ENCODE assay signal across 25 mouse cellular contexts in the genomic region with DNA sequence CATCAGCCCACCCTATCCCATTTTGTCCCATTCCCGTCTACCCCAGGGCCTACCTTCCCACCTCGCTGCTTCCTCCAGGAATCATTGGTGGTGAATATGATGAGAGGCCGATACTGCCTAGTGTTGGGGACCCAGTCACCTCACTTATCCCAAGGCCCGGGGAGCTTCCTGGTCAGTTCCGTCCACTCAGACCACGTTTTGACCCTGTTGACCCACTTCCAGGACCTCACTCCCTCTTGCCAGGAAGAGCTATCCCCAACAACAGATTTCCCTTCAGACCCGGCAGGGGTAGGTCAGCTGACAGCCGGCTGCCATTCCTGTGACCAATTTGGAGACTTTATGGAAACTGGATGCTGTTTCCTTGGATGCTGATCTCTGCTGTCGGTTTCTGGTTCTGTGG. TPM values are rescaled to one million over a fixed set of nuclear protein-coding genes. Genes with fewer than 3 reads are reported as not detected.
A peak's percentile ranks its signal among the peaks of the same experiment; 100 is the strongest.
DNase-seq lines count a peak whose midpoint lies in the region; ATAC-seq and TF ChIP-seq lines count a peak whose summit lies in the region.
"Had no signal": no experiment of that assay in that cellular context is flagged by ENCODE, and none has a peak within 500 bp of the region (broad histone marks: within the 10 kb centered on the region; RNA-seq: fewer than 3 reads in every experiment).

No protein-coding gene starts in this region.

- no peaks in the 10 kb centered on the region for H3K4me1 ChIP-seq in heart, adult 2 months (ENCODE audit: control insufficient read depth, insufficient read depth, low read length)
- no peaks in the 10 kb centered on the region for H3K4me1 ChIP-seq in intestine, embryonic 14.5 days (replicated peaks; ENCODE audit: control insufficient read depth, insufficient read depth, low read length)
- no peaks in the 10 kb centered on the region for H3K4me1 ChIP-seq in intestine, postnatal 0 days (replicated peaks; ENCODE audit: control insufficient read depth, insufficient read depth, low read length)
- H3K4me1 ChIP-seq in neural tube, embryonic 15.5 days = 0 out of 2 replicates have a peak, but pooled peaks cover 2% of the 10 kb centered on the region
- H3K4me1 ChIP-seq in limb, embryonic 10.5 days = no peaks in the 10 kb centered on the region; the same call in 1 of the 2 replicates
- H3K4me1 ChIP-seq: embryonic facial prominence, embryonic 12.5 days; forebrain, embryonic 13.5 days had no signal

- no peaks in the 10 kb centered on the region for H3K27me3 ChIP-seq in heart, adult 2 months (ENCODE audit: control insufficient read depth, insufficient read depth, low read length)
- H3K27me3 ChIP-seq in intestine, embryonic 14.5 days (replicated peaks; ENCODE audit: control insufficient read depth, insufficient read depth, low read length) = no peaks in the 10 kb centered on the region
- H3K27me3 ChIP-seq in intestine, postnatal 0 days (replicated peaks; ENCODE audit: control insufficient read depth, insufficient read depth, low read length) = no peaks in the 10 kb centered on the region
- H3K27me3 ChIP-seq in neural tube, embryonic 15.5 days (replicated peaks) = no peaks in the 10 kb centered on the region
- no peaks in the 10 kb centered on the region for H3K27me3 ChIP-seq in limb, embryonic 10.5 days (ENCODE audit: low read depth, poor library complexity, severe bottlenecking)
- H3K27me3 ChIP-seq: CH12.LX; embryonic facial prominence, embryonic 12.5 days; forebrain, embryonic 13.5 days; Patski had no signal

- H3K36me3 ChIP-seq in heart, adult 2 months (ENCODE audit: control insufficient read depth, insufficient read depth, low read length) = no peaks in the 10 kb centered on the region; the same call in 1 of the 2 replicates
- H3K36me3 ChIP-seq in intestine, embryonic 14.5 days (ENCODE audit: control insufficient read depth, insufficient read depth, low read length) = peaks cover 38% of the 10 kb centered on the region
- peaks cover 46% of the 10 kb centered on the region for H3K36me3 ChIP-seq in intestine, postnatal 0 days (ENCODE audit: control insufficient read depth, insufficient read depth)
- H3K36me3 ChIP-seq in neural tube, embryonic 15.5 days = peaks cover 16% of the 10 kb centered on the region
- peaks cover 28% of the 10 kb centered on the region for H3K36me3 ChIP-seq in limb, embryonic 10.5 days

- no peak for TF ChIP-seq CTCF in heart, adult 2 months (IDR thresholded peaks at IDR 0.05)
- TF ChIP-seq CTCF in intestine, postnatal 0 days (IDR thresholded peaks at IDR 0.05; ENCODE audit: low read depth) = no peak

- TF ChIP-seq POLR2A in heart, adult 2 months (IDR thresholded peaks at IDR 0.05; ENCODE audit: insufficient read depth, low read depth, low read length) = no peak

- ATAC-seq in intestine, embryonic 14.5 days (replicated peaks; ENCODE audit: low FRiP score, low TSS enrichment, low read depth) = no peak
- ATAC-seq in intestine, postnatal 0 days = no peak
- ATAC-seq in neural tube, embryonic 15.5 days (ENCODE audit: low FRiP score) = no peak
- ATAC-seq: activated CD4-positive, CD25-positive, alpha-beta regulatory T cell, adult 4 months; CD4-positive, CD25-positive, alpha-beta regulatory T cell, adult 4 months; forebrain, embryonic 13.5 days; Patski had no signal

- H3K79me2 ChIP-seq in heart, adult 2 months (replicated peaks; ENCODE audit: control insufficient read depth, insufficient read depth, low read length) = no peaks in the 10 kb centered on the region

- DNase-seq in heart, adult 11 months = peak; percentile 80
- DNase-seq in heart, adult 2 months = no peak
- DNase-seq in intestine, embryonic 14.5 days (ENCODE audit: low spot score) = peak; percentile 29
- DNase-seq in neural tube, embryonic 10.5 days (ENCODE audit: extremely low spot score, low spot score) = peak; percentile 9
- peak; percentile 19 for DNase-seq in limb, embryonic 10.5 days (ENCODE audit: low spot score)
- DNase-seq: adrenal gland, adult 8-10 months; adrenal gland, postnatal 14 days; adrenal gland, postnatal 36 days; B cell, adult 2 months; cerebellum, adult 11-12 months; cerebellum, adult 2 months; cerebellum, adult 9-10 months; cerebellum, postnatal 10 days; cerebellum, postnatal 25 days had no signal

- intact Hi-C loops in heart, adult 2 months (cut with DNase I) = no loop called here

- H3K27ac ChIP-seq in heart, adult 2 months = no peak overlapping the region
- H3K27ac ChIP-seq in intestine, embryonic 14.5 days (ENCODE audit: low read depth) = no peak overlapping the region
- no peak overlapping the region for H3K27ac ChIP-seq in intestine, postnatal 0 days (ENCODE audit: low read depth, low read length)
- no peak overlapping the region for H3K27ac ChIP-seq in neural tube, embryonic 15.5 days (replicated peaks)
- no peak overlapping the region for H3K27ac ChIP-seq in limb, embryonic 10.5 days
- H3K27ac ChIP-seq: embryonic facial prominence, embryonic 10.5 days; embryonic facial prominence, embryonic 12.5 days; forebrain, embryonic 13.5 days had no signal

- 76% methylated on average over 9 of the region's 9 CpGs for WGBS in heart, adult 2 months
- 89% methylated on average over 9 of the region's 9 CpGs for WGBS in intestine, embryonic 14.5 days
- WGBS in intestine, postnatal 0 days = 95% methylated on average over 9 of the region's 9 CpGs
- WGBS in neural tube, embryonic 15.5 days = 94% methylated on average over 9 of the region's 9 CpGs
- 91% methylated on average over 9 of the region's 9 CpGs for WGBS in limb, embryonic 10.5 days

- H3K4me2 ChIP-seq in intestine, embryonic 14.5 days (ENCODE audit: low read length) = no peak overlapping the region
- no peak overlapping the region for H3K4me2 ChIP-seq in intestine, postnatal 0 days (replicated peaks; ENCODE audit: low read depth)
- no peak overlapping the region for H3K4me2 ChIP-seq in neural tube, embryonic 15.5 days
- H3K4me2 ChIP-seq: embryonic facial prominence, embryonic 12.5 days; forebrain, embryonic 13.5 days had no signal

- H3K4me3 ChIP-seq in heart, adult 2 months = no peak overlapping the region
- no peak overlapping the region for H3K4me3 ChIP-seq in intestine, embryonic 14.5 days (ENCODE audit: low read depth, low read length)
- H3K4me3 ChIP-seq in intestine, postnatal 0 days (ENCODE audit: low read depth, low read length) = no peak overlapping the region
- no peak overlapping the region for H3K4me3 ChIP-seq in neural tube, embryonic 15.5 days (replicated peaks)
- H3K4me3 ChIP-seq in limb, embryonic 10.5 days = no peak overlapping the region
- H3K4me3 ChIP-seq: embryonic facial prominence, embryonic 10.5 days; embryonic facial prominence, embryonic 12.5 days; forebrain, embryonic 13.5 days had no signal

- no peaks in the 10 kb centered on the region for H3K9me3 ChIP-seq in intestine, embryonic 14.5 days (ENCODE audit: control insufficient read depth, low read length)
- no peaks in the 10 kb centered on the region for H3K9me3 ChIP-seq in intestine, postnatal 0 days (ENCODE audit: control insufficient read depth)
- H3K9me3 ChIP-seq in neural tube, embryonic 15.5 days (replicated peaks) = no peaks in the 10 kb centered on the region
- H3K9me3 ChIP-seq in limb, embryonic 10.5 days (replicated peaks) = no peaks in the 10 kb centered on the region
- H3K9me3 ChIP-seq: embryonic facial prominence, embryonic 10.5 days; embryonic facial prominence, embryonic 12.5 days; forebrain, embryonic 13.5 days; G1E had no signal

- no peak overlapping the region for H3K9ac ChIP-seq in heart, adult 2 months (ENCODE audit: low read depth, low read length)
- H3K9ac ChIP-seq in intestine, embryonic 14.5 days (ENCODE audit: low read length) = no peak overlapping the region
- no peak overlapping the region for H3K9ac ChIP-seq in intestine, postnatal 0 days (ENCODE audit: low read depth, low read length)
- H3K9ac ChIP-seq in neural tube, embryonic 15.5 days (replicated peaks) = no peak overlapping the region
- H3K9ac ChIP-seq: embryonic facial prominence, embryonic 12.5 days; forebrain, embryonic 13.5 days had no signal

- TF ChIP-seq EP300 in heart, adult 2 months (IDR thresholded peaks at IDR 0.05; ENCODE audit: insufficient read depth, low read depth, low read length) = no peak

RNA-seq across cellular contexts. Expression of a gene that starts 26.0 kb away (rescaled TPM):
- 10 to 100 TPM; 13.2 to 16.2 TPM for total RNA-seq in heart, adult 2 months (2021)
- polyA plus RNA-seq in heart, adult 2 months (2012; rRNA removed) = 16.7 and 20.2 TPM in 2 replicates
- polyA plus RNA-seq in intestine, embryonic 14.5 days (2014; fragmentation: Nextera tagmentation; extraction: Ambion mirVana) = 28.5 and 31.0 TPM in 2 replicates
- polyA plus RNA-seq in intestine, postnatal 0 days (2015; fragmentation: Nextera tagmentation; extraction: Ambion mirVana) = 28.6 and 33.5 TPM in 2 replicates
- 24.0 and 31.9 TPM in 2 replicates for polyA plus RNA-seq in neural tube, embryonic 15.5 days (2015; fragmentation: Nextera tagmentation; extraction: Ambion mirVana)
- 15.6 and 20.1 TPM in 2 replicates for polyA plus RNA-seq in limb, embryonic 10.5 days (2016; fragmentation: Nextera tagmentation; extraction: Ambion mirVana)

RNA-seq across cellular contexts. Expression of a gene that starts 36.1 kb away (rescaled TPM):
- not detected for total RNA-seq in heart, adult 2 months (2021)
- polyA plus RNA-seq in heart, adult 2 months (2012; rRNA removed) = not detected in 2 replicates
- 0.07 TPM in 1 of 2 replicates, not detected in the other for polyA plus RNA-seq in intestine, embryonic 14.5 days (2014; fragmentation: Nextera tagmentation; extraction: Ambion mirVana)
- not detected in 2 replicates for polyA plus RNA-seq in intestine, postnatal 0 days (2015; fragmentation: Nextera tagmentation; extraction: Ambion mirVana)
- polyA plus RNA-seq in neural tube, embryonic 15.5 days (2015; fragmentation: Nextera tagmentation; extraction: Ambion mirVana) = 0.14 and 0.15 TPM in 2 replicates
- polyA plus RNA-seq in limb, embryonic 10.5 days (2016; fragmentation: Nextera tagmentation; extraction: Ambion mirVana) = not detected in 2 replicates
- total RNA-seq: CH12.LX, G1E had no signal
- polyA plus RNA-seq: CD4-positive, CD25-positive, alpha-beta regulatory T cell, adult 4 months; embryonic facial prominence, embryonic 10.5 days; embryonic facial prominence, embryonic 12.5 days; forebrain, embryonic 11.5 days; forebrain, embryonic 13.5 days; G1E had no signal

Comparison
In these comparisons a context has a peak if more than half of its experiments do, and no peak if none do; other contexts are left out.
1. DNase-seq: peak in heart, adult 11 months (single experiment), intestine, embryonic 14.5 days (single experiment), neural tube, embryonic 10.5 days (single experiment) and limb, embryonic 10.5 days (single experiment); none in heart, adult 2 months (0 of 2).